Mouse (Mus musculus) cortical plate, adult 2 months (tissue): ENCODE results near the gene Cbx4. TPM values are rescaled to one million over a fixed set of nuclear protein-coding genes. Genes with fewer than 3 reads are reported as not detected.

Source experiments
- H3K27ac ChIP-seq: fragments of 200-500 bp; 2 replicates; pipeline ENCODE4 v1.5.1; 2012; ENCODE audit warnings: low read length, control low read depth, inconsistent platforms; ENCODE audit not compliant: insufficient read depth
- H3K4me1 ChIP-seq: fragments of 200-500 bp; 2 replicates; pipeline ENCODE4 v1.6.1; 2011; ENCODE audit warnings: low read length; ENCODE audit not compliant: control insufficient read depth, insufficient read depth
- H3K4me3 ChIP-seq: fragments of 200-500 bp; 2 replicates; pipeline ENCODE4 v1.5.1; 2011; ENCODE audit warnings: mild to moderate bottlenecking, low read length, control low read depth; ENCODE audit not compliant: insufficient read depth
- CTCF ChIP-seq: fragments of 200-500 bp; IDR thresholded peaks from 2 replicates; pipeline ENCODE4 v1.5.1; 2011; ENCODE audit warnings: mild to moderate bottlenecking, control low read depth, low read length; ENCODE audit not compliant: insufficient read depth; ENCODE audit errors: extremely low read depth
- POLR2A ChIP-seq: fragments of 200-500 bp; IDR thresholded peaks from 2 replicates; pipeline ENCODE4 v1.6.1; 2011; ENCODE audit warnings: mild to moderate bottlenecking, low read length, control low read depth; ENCODE audit not compliant: insufficient read depth; ENCODE audit errors: extremely low read depth
- polyA plus RNA-seq: library from polyadenylated mRNA; depleted of rRNA; stranded (reverse); fragments of >200 nt; gene quantifications from 2 replicates; pipeline ENCODE4 v1.2.3, GENCODE M21; 2012

Cbx4 gene
- polyA plus RNA-seq, 1 experiment = 47.5 TPM

DNA sequence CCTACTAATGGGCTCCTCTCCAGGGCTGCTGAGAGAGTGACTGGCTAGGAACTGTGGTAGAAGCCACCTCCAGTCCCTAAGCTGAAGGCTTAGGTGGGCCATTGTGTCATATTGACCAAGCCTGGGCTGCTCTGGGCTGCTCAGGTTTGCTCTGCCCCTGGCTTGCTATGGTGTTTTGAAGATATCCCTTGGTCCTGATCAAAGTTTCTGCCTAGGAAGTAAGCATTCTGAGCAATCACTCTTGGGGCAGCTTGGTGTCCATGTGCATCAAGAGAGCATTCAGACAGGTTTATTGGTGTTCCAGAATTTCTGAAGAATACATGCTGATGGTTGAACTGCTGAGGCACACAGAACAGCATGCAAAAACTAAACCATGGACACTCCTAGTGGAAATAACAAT, 34.6 kb downstream of the Cbx4 start:
- no peak overlapping the region for H3K4me3 ChIP-seq
- H3K4me1 ChIP-seq = no peaks in the 10 kb centered on the region
- TF ChIP-seq POLR2A = no peak
- no peak for TF ChIP-seq CTCF
- H3K27ac ChIP-seq = no peak overlapping the region

DNA sequence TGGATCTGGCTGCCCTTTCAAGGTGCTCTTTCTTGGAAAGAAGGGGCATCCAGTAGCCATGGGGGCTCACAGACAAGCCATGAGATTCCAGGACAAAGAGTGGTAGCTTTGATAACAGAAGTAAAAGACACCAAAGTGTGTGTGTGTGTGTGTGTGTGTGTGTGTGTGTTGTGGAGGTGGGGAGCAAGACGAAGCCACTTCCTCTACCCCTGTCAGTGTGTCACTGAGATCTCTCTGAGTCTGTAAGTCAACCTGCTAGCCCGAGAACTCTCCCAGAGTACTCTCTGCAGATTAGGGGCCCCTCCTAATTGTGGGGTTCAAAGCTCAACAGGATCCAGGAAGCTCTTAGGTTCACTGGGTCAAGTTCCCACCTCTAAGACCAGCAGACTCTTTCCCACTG, 35.7 kb downstream of the Cbx4 start:
- H3K4me3 ChIP-seq = no peak overlapping the region
- TF ChIP-seq POLR2A = no peak
- TF ChIP-seq CTCF = no peak
- H3K4me1 ChIP-seq = no peaks in the 10 kb centered on the region
- no peak overlapping the region for H3K27ac ChIP-seq

DNA sequence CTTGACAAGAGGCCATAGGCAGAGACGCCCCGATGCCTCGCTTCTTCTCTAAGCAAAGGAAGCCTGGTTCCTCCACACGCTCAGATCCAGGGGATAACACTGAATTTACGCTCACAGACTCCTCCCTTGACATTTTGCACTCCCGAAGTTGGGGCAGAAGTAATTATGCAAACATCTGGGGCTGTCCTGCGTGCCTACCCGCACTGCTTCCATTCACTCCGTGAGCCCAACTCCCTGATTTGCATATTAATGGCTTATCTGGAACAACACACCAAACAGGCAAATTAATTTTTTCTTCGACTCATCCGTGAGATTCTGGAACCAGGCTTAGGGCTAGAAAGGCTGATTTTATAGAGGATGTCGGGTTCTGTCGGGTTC, 37.9 kb downstream of the Cbx4 start:
- Histone ChIP-seq H3K27ac (no peak overlapping the region), H3K4me3 (no peak overlapping the region), H3K4me1 (no peaks in the 10 kb centered on the region)
- TF ChIP-seq CTCF = no peak
- no peak for TF ChIP-seq POLR2A

DNA sequence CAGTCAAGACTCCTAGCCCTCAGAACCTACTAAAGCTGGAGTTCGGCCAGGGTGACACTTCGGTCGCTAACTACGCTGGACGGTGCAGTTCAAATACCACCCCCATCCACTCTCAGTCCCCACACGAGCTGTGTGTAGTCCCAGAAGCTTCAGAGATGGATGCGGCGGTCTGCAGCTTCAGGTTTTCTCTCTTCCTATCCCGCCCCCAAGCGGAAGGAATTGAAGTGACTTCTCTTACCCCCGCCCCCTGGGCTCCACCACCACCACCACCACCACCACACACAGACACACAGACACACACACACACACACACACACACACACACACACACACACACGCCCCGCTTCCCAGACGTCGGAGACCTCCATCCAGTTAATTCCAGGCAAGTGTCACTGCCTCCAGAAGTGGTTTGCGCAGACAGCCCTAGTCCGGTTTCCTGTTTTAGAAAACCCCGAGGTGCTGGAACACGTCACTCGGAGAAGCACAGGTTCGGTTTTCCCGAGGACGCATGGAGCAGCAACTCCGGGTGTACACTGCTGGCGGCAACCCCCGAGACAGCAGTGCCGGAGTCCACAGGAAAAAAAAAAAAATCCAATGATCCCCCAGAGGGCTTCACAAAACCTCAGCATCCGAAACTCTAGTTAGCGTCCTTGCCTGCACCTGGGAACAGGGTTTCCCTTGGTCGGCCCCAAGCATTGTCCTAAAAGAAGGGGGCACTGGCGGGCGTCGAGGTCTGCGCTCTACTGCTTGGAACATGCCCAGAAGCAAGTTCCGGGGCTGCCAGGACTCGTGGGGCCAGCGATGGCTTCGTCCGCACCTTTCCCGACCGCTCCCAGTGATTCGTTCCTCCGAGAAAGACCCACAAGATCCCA, 38.5 kb downstream of the Cbx4 start:
- TF ChIP-seq POLR2A (no peak), CTCF (no peak)
- H3K4me1 ChIP-seq = no peaks in the 10 kb centered on the region
- no peak overlapping the region for H3K4me3 ChIP-seq
- H3K27ac ChIP-seq = no peak overlapping the region

DNA sequence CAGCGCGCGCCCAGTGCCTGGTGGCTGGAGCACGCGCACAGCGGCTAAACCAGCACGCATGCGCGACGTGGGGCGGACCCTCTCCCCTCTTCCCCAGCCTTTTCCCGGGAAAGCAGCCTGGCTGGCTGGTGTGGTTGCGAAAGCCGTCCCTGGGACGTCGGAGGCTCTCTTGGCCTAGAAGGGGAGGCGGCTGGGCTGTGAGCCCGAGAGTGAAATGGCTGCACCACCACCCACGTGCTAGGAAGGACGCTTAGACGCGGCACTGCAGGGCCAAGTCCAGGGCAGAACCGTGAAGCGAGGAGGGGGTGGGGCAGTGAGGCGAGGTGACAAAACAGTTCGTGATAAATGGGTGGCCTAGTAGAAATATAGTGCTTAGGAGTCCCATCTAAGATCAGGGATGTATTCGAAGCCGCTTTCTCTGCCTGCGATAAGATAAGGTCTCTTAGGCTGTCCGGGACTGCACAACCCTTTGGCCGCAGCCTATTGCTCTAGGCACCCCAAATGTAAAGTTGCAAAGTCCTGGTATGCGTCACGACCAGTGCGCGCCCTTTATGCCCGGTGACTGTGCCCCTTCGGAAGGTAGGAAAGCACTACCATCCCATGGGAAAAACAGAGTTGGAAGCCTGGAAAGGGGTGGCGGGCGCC, 39.3 kb downstream of the Cbx4 start:
- Histone ChIP-seq H3K4me1 (no peaks in the 10 kb centered on the region), H3K4me3 (no peak overlapping the region), H3K27ac (no peak overlapping the region)
- no peak for TF ChIP-seq POLR2A

DNA sequence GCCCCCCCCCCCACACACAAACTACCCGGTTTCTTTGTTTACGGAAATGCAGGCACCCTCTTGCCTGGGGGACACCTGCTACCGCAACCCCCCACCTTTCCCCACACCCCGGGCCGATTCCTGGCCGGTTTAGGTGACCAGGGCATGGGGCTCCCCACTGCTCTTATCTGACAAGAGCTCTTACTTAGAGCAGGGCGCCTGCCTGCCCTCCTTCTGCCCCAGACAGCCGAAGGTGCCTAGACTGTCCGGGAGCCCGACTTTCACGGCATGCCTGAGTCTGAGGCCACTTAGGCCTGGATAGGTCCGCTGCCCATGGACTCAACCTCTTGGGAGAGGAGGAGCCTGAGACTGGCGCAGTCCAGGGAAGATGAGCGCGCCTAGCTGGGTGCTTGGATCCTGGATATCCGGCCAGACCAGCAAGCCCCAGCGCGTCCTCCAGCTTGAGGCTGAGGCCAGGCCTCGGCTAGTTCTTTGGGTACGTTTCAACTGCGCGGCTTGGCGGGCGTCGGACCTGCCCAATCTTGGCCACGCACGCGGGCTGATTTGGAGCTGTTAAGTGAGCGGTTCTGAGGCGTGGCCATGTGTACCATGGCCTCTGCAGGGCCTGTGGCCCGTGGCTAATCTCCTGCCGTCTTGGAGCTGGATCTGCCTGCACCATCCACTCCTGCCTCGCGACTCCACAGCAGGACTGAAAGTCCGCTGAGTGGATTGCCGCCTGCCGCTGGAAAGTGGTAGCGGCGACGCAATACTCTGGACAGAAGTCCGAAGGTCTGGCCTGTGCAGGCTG, 41.3 kb downstream of the Cbx4 start:
- H3K4me1 ChIP-seq = no peaks in the 10 kb centered on the region
- H3K27ac ChIP-seq = no peak overlapping the region
- H3K4me3 ChIP-seq = no peak overlapping the region
- TF ChIP-seq POLR2A = no peak

DNA sequence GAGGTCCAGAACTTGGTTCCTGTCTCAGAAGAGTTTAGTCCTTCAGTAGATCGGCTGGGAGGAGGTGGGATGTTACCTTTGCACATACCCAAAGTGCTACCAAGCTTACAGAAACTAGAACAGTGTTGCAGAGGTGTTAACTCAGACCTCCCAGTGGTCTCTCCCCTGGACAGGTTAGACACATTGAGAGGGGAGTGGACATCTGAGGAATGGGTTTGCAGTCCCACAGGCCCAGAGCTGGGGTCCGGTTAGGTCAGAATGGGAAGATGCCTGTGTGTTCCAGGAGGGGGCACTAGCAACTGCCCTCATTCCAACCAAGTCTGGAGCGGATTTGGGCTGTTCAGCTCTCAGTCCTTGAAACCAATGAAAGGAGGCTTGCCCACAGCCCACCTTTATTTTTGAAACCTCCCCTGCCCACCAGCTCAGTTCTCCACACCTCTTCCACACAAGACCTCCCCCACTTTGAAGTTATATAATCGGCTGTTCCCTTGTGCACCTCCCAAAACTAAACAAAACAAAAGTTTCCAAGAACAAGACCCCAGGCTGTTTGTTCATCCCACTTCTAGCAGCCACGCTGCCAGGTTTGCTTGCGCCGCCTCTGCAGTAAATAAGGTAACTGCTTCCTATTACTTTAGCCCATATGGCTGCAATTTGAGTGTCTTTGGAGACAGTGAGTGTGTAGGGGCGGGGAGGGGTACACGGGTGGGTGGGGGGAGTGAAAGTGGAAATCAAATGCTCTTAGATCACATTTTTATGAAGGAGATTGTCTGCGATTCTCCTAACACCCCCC, 42.1 kb downstream of the Cbx4 start:
- TF ChIP-seq CTCF (peak; percentile 53), POLR2A (no peak)
- no peak overlapping the region for H3K27ac ChIP-seq
- no peak overlapping the region for H3K4me3 ChIP-seq
- no peaks in the 10 kb centered on the region for H3K4me1 ChIP-seq

DNA sequence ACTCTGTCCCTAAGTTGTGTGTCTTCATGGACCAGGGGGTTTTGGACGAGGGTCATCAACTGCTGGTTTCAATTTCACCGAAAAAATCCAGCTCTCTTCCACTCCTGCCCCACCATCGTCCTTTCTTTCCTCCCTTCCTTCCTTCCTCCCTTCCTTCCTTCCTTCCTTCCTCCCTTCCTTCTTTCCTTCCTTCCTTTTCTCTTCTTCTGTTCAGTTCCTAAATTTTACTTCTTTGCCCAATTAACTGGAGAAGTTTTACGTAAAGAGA, 42.8 kb downstream of the Cbx4 start:
- H3K4me3 ChIP-seq = no peak overlapping the region
- H3K4me1 ChIP-seq = no peaks in the 10 kb centered on the region; the same call in 1 of the 2 replicates
- H3K27ac ChIP-seq = no peak overlapping the region
- no peak for TF ChIP-seq CTCF
- TF ChIP-seq POLR2A = no peak

DNA sequence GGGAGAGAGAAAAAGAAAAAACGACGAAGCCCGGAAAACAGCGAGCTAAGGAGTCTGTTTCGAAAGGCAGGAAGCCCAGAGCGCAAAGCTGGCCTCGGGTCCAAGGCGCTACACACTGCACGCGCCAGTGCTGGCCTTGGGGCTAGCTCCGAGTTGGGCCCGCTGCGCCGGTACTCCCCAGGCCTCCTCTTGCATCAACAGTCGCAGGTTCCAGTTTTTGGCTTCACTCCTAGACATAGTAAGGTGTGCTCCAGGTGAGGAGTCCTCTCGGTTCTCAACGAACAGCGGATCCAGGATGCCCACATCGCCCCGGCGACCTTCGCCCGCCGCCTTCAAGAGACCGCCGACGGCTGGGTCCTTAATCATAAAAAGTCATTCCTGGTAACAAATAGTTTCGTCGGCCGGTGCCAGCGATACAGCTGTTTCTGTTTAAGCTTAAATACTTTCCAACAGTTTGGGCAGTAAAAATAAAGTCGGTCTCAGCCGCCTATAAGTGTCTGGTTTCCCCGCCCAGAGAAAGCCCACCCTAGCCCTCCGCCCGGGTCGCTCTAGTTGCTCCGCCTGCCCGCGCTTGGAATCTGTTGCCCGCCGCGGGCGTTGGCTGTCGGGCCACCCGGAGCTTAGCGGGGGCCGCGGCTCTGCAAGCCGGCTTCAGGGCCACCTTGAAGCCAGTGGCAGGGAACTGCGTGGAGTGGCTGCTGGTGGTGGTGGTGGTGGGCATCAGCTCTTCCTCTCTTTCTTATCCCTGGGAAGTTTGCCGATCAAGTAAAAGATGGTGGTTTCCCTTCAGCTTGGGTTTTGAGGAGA, 43.4 kb downstream of the Cbx4 start:
- H3K4me1 ChIP-seq = no peaks in the 10 kb centered on the region; the same call in 1 of the 2 replicates
- TF ChIP-seq POLR2A (no peak), CTCF (no peak)
- H3K27ac ChIP-seq = no peak overlapping the region
- H3K4me3 ChIP-seq = no peak overlapping the region
